Mouse (Mus musculus) cerebellum, adult 9-10 months (tissue): ENCODE measurements at regions not wholly inside any gene's neighbourhood (a gene's known extent, or its start where the extent isn't known, plus 50 kb on each side); places are given as distances from the start of the nearest gene placed in this dataset.

Experiments
- DNase-seq: peaks from one replicate; pipeline ENCODE4 v3.0.0; 2022

GRCm38 (mm10) chr11:8220618-8221017 is 443.7 kb downstream of the Tns3 start:
- DNase-seq: no peak

DNA sequence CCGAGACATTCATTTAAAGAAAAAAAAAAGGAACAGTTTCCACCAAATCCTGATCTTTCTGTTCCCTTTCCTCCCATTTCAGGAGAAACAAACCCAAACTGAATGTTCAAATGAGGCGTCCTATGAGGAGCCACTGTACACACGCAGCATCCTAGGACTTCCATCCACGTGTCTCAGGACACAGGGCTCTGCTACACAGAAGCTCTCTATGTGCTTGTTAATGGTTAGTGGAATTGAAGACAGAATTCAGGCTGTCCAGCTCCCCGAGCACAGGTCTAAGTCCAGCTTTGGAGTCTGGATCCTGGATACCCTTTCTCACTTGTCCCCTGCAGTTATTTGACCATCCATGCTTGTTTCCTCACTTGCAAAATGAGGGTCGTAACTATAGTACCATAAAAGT is 444.4 kb downstream of the Tns3 start:
- no peak for DNase-seq

- no peak for DNase-seq
Measured at GRCm38 (mm10) chr11:8215634-8216033, 448.7 kb downstream of the Tns3 start.

GRCm38 (mm10) chr11:8214305-8214903 is 449.9 kb downstream of the Tns3 start:
- peak; percentile 51 for DNase-seq

GRCm38 (mm10) chr11:8213130-8213529 is 451.2 kb downstream of the Tns3 start:
- no peak for DNase-seq

DNA sequence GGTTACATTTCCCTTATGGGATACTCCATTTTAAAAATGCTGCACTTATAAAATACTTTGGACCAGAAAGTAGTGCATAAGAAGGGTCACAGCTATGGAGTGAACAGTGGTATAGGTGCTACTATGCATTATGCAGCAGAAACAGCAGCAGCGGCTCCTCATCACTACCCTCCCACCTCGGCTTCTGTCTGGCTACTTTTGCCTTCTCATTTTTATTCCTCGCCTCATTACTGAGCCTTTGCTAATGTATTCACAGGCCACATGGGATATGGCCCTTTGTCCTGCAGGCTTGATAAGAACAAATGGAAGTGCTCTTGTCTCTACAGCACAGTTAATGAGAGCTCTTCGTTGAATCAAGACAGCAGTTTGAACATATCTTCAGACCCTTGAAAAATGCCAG is 451.6 kb downstream of the Tns3 start:
- DNase-seq: no peak

- no peak for DNase-seq
Measured at GRCm38 (mm10) chr11:8209041-8209440, 455.3 kb downstream of the Tns3 start.

- no peak for DNase-seq
Measured at GRCm38 (mm10) chr11:8199293-8199692, 465.0 kb downstream of the Tns3 start.
